Mouse (Mus musculus) spleen, postnatal 14 days (tissue): Measurements from ENCODE around the gene Tmem151b.

Experiments
- DNase-seq, 2 experiments: peaks; one replicate each; pipeline ENCODE4 v3.0.0; 2021 to 2022; ENCODE audit warnings: low spot score in 2 of 2

Tmem151b gene

DNA sequence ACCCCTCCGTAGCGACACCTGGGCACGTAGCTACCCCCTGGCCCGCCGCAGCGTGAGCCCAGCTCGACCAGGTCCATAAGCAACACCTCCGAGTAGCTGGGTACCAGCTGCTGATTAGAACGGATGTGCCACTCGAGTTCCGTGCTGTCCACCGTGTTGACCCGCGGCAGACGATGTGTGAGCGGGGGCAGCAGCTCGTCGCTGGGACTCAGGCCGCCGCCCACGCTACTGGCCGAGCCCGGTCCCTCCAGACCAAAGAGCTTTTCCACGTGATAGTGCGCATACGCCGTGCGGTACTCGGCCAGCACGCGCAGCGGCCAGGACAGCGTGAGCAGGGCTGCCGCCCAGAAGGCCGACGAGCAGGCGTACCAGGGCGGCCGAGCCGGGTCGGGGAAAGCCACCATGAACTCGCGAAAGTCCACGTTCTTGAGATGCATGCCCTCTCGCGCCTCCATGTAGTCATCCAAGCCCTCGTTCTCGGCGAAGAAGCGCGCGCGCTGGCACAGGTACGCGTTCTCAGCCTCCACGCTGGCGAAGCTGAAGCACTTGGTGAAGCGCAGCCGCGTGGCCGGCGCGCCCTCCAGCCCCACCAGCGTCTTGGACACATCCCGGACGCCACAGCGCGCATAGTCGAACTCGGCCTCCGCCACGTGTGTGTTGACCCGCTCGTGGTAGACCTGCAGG lies 4.1 kb downstream of the Tmem151b start:
- DNase-seq: no peak

DNA sequence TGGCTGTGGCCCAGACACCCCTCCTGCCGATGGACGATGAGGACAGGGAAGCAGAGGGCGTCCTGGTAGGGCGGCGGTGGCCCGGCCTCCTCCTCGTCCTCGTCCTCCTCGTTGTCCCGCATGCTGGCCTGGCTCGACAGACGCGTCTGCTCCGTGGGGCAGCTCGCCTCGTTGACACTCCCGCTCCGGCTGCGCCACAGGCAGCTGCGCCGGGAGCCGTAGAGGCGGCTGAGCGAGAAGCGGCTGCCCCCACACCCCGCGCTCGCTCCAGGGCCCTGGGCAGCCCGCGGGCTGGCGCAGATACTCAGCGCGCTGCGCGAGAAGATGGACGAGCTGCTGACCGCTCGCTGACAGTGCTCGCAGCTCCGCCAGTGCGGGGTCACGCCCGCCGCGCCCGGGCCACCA lies 4.6 kb downstream of the Tmem151b start:
- no peak for DNase-seq

DNA sequence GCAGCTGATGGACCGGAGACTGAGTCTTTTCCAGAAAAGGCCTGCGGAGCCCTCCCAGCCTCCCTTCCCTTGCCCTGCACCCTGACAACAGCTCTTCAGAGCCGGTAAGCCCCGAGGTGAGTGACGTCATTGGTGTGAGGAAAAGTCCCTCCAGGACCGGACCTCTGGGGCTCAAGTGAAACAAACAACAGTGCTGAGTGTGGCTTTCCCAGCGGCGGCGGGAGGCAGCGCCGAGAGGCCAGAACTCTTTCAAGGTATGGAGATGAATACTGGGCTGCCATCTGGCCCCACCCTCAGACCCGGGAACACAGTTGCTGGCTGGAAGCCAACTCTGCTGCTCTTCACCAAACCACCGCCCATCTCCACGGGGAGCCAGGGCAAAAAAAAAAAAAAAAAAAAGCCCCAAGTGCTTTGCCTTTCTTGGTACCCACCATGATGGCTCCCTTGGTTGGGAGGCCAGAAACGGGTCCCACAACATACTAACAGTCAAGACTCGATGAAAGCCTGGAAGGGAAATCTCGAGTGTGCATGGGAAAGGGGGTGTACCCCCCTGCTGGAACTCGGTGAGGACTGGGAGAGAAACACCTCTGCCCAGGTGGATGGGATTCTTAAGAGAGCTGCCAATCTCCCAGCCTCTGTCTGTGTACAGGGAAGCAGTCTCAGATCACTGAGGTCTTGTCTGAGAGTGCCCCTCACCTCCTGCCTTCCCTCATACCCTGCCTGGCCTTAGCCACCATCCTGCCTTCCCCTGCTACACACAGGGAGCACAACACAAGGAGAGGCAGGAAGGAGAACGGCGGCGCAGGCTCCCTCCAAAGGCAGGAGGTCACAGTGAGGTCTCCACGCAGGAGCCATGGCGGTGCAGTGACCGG lies 5.2 kb downstream of the Tmem151b start:
- no peak for DNase-seq

DNA sequence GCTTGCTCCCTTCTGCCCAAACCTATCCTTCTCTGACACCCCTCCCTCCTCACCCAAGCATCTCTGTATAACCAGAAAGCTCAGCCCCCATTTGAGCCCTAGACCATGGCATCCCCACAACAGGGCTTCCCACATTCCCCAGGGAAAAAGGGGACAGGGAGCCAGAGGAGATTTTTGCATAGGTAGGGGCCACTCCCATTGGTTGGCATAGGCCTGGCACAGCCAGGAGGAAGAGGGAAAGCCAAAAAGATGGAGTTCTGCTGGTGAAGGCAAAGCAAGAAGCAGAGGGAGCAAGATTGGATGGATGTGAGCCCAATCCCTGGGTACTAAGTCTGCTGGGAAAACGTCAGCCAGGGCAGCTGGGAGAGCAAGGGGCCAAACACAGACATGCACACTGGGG lies 6.4 kb downstream of the Tmem151b start:
- no peak for DNase-seq

DNA sequence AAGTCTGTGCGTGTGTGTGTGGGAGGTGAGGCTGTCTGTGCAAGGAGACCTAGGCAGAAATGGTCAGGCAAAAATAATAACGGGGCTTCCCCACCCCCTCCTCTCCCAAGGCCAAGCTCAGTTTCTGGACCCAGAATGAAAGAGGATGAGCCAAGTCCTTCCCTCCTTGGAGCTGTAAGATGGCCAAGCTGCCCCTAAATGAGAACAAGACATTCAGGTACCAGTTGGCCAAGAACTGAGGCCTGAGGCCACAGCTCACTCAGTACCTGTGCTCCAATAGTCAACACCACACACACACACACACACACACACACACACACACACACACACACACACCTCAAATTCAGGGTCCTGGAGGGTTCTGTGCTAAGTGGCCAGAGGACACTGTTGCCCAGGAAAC lies 6.8 kb downstream of the Tmem151b start:
- no peak for DNase-seq

DNA sequence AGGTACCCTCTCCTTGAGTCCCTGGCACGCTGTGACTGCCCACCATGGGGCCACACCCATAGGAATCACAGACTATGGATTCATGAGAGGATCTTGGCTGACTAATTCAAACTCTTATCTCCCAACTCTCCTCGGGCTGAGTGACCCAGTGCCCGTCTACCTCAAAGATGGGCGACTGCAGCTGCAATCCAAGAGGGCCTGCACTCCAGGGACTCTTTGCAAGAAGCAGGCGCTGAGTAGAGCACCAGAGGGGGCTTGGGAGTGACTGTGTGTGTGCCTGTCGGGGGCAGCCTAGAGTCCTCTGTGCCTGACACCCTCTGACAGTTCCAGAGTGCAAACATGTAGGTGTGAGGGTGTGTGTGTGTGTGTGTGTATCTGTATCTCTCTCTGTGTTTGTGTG lies 7.3 kb downstream of the Tmem151b start:
- no peak for DNase-seq

DNA sequence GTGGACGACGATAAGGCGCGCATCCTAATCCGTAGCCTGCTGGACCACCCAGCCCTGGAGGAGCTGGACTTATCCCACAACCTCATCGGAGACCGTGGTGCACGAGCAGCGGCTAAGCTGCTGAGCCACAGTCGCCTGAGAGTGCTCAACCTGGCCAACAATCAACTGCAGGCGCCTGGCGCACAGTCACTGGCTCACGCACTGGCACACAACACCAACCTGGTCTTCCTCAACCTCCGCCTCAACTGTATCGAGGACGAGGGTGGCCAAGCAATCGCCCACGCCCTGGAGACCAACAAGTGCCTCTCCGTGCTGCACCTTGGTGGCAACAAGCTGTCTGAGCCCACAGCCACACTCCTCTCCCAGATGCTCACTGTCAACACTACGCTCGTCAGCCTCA lies 9.8 kb downstream of the Tmem151b start:
- DNase-seq: no peak

DNA sequence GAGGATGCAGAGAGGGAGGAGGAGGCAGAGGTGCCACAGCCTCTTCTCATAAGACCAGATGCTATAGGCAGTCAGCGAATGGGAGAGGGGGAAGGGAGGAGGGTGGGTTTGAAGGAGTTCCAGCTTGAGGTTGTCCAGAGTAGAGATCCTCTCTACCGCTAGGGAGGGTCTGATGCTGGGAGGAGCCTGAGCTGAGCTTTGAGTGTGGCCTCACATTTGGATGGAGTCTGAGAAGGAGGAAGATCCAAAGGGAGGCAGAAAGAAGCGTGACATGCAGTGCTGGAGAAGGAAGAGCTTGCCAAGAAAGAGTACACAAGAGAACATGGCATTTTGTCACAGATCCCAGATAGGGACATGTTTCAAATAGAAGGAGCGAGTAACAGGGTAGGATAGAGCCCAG lies 11.1 kb downstream of the Tmem151b start:
- no peak for DNase-seq

DNA sequence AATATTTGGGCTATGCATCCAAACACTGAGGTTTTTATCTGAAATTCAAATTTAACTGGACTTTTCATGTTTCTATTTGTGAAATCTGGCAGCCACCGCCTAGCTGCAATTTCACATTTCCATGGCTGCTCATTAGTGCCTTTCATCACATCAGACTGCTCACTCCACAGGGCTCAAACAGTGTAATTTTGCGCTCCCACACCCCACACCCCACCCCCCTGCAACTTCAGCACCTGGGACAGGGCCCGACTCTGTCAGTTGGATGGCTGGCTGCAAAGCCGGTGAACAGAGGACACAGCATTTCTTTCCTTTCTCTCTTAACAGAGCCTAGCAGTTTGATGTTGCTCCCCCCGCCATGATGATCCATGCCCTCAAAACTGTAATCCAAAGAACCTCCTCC lies 13.2 kb downstream of the Tmem151b start:
- no peak for DNase-seq

DNA sequence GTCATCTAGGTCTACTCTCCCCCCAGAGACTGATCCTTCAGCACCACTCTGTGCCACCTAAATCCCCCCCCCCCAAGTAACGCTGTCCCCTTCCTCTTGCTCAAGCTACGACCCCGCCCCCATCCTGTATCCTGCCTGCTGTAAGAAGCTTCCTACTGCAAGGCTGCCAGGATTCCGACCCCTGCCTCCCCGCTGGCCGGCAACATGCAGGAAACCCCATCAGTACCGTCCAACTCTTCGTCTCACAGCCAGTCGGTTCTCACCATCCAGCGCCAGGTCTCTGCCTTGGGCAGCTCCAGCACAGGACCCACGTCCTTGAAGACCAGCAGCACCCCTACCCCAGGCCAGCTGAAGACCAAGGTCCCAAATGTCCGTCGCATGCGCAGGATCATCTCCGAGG lies 16.6 kb downstream of the Tmem151b start:
- DNase-seq: no peak

DNA sequence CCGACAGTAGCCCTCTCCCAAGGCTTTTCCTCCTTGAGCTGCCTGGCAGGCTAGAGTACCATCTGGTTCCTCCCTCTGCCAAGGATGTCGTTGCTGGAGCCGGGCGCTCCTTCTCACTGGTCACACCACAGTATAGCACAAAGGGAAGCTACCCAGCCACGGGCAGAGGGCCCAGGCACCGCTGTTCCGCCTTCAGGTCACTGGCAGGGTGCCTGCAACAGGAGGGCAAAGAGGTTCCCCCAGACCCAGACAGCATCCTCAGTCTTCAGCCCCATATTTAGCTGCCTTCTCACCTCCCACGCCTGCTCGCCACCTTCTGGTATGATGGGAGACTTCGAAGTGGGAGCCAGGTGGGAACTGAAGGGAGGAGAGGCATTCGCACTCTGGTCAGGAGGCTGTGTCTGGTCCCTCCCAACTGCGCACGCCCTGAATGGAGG lies 19.1 kb downstream of the Tmem151b start:
- DNase-seq: no peak

DNA sequence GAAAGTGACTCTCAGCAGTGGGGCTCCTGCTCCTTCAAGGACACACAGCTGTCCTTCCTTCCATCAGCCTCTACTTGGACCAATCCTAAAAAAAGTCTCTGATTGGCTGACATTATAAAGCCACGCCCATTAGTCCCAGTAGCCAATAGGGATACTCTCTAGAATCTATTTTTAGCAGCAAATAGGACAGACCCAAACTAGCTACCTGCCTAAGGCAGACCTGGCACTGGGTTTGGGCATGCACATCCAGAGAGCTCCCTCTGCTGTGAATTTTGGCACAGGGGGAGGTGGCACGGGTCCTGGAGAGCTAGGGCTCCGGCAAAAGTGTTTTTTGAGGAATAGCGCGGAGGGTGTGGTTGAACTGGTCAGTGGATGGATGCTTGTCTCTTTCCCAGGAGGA lies 22.9 kb downstream of the Tmem151b start:
- DNase-seq: no peak

DNA sequence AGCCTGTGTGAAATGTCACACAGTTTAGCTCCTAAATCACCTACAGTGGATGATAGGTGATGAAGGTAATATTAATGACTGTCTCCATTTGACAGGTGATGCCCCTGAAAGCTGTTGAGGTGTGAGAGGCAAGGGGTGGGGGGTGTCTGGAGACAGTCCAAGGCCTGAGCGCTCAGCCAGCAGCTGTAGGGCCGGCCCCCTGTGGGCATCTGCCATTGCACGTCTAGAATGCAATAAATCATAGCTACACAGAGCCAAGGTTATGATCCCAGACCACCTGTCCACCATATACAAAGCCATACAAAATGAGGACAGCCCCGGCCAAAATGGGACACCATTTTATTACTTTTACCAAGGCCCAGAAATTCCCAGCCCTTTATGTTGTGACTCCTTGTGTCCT lies 24.5 kb downstream of the Tmem151b start:
- no peak for DNase-seq

DNA sequence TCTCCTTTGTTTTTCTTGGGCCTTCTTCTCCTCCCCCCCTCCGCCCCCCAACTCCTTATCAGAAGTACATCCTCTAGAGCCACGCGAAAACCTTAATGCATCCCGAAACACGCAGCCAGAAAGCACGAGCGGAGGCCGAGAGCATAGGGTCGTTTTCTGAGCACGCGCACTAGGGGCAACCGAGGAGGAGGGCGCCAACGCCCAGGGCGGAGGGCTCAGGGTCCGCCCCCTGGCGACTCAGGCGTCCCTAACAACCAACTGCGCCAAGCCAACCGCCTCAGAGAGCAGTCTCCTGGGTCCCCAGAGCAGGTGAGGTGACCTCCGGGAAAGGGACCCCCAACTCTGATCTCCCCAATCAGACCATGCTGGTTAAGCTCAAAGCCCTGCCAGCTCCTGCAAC lies 26.2 kb downstream of the Tmem151b start, which contains the start of gene Tcte1:
Gene Tcte1, plus strand, starts transcription at position 172 of the 400 bp plus-strand sequence.
- no peak for DNase-seq

DNA sequence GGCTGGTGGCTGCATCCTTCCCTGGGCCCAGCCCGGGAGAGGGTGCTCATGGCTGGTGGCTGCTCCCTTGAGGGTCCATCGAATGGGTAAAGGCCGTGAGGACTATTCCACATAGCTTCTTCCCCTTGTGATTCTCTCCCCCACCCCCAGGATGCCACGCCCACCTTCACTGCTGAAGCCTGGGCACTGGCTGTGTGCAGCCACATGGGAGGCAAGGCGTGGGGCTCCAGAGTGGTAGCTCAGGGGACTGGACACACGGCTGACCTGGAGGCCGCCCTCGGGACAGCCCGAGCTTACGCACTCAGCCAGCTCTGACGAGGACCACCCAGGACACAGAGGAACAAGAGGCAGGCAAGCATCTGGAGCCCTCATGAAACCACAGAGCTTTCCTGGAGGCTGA lies 29.3 kb downstream of the Tmem151b start:
- no peak for DNase-seq

DNA sequence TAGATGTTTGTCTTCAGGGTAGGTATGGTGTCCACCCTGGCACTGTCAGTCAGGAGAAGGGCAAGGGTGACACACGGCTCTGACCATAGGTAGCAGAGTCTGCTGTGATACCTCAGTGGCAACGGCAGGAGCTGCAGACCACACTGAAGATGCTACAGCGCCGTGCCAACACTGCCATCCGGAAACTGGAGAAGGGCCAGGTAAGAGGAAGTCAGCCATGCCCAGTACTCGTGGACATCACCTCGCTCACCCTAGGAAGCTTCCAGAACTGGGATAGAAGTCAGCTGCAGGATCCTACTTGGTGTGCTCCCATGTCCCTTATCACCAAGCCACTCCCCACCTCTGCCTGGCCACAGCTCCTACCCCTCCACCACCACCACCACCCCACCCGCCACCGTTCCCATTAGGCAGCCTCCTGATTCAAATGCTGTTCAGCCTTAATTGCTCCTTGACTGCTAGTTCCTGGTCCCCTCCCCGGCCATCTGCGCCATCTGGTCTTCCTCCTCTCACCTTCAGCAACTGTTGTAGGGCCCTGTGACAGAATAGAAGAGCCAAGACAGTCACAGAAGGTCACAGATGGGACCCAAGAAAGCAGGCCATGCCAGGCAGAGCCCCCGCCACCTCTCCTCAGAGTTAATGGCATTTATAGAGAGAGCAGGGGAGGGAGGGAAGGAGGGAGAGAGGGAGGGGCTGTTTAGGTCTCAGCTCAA lies 30.6 kb downstream of the Tmem151b start:
- no peak for DNase-seq

DNA sequence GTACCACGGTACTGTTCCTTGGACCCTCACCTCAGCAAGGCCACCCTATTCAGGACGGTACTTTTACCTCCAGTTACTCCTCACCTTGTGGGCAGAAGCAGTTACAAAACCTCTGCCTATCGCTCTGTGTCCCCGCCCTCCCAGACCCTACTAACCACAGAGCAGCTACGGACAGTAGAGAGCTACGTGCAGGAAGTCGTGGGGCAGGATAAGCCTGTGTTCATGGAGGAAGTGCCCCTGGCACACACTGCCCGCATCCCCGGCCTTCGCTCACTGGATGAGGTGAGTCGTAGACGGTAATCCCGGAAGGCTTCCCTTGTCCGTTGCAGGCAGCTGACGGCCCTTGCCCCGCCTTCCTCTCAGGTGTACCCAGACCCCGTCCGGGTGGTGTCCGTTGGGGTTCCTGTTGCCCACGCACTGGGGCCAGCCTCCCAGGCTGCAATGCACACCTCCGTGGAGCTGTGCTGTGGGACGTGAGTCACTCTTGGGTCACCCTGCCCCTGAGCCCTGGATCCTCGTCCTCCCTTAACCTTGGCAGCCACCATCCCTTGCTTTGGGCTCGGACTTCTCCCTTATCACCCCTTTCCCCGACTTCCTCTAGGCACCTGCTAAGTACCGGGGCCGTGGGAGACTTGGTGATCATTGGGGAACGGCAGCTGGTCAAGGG lies 31.8 kb downstream of the Tmem151b start:
- no peak for DNase-seq

DNA sequence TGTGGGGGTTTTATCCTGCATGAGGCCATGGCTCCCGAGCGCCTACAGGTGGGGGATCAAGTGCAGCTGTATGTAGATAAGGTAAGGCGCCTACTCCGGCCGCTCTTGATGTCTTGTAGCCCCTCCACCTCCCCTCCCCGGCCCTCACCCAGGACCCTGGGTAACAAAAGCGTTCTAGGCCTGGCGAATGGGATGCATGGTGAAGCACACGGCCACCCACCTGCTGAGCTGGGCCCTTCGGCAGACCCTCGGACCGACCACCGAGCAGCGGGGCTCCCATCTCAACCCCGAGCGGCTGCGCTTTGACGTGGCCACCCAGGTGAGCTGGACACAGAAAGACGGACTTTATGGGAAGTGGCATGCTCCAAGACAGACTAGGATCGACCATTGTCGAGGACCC lies 32.3 kb downstream of the Tmem151b start:
- DNase-seq: no peak

DNA sequence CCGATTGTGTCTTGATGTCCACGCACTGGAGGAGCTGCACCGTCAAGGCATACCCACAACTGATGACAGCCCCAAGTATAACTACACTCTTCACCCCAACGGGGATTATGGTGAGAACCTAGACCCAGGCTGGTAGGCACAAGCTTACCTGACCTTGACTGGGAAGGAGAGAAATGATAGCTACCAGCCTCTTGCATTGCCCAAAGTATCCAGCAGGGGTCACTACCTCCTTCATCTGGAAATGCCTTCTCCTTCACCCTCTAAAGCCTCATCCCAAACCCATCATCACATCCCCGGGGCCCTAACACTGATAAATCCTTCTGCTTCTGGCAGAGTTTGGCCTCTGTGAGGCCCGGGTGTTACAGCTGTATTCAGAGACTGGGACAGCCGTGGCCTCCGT lies 33.0 kb downstream of the Tmem151b start:
- peak; percentile 36 to 64 for DNase-seq

DNA sequence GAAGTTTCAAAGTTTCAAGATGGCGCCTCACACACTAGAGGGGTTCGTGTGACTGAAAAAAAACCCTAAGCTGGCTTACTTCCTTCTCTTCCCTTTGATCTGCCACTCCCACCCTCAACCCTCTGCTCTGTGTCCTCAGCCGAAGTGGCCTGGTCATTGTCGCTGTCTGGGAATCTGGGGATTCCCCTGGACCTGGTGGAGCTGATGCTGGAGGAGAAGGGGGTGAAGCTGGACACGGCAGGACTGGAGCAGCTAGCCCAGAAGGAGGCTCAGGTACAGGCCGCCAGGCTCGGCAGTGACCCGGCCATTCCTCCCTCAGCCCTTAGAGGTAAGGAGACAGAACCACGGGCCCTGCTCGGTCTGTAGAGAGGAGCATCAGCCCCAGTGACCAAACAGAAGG lies 33.7 kb downstream of the Tmem151b start:
- DNase-seq: no peak

DNA sequence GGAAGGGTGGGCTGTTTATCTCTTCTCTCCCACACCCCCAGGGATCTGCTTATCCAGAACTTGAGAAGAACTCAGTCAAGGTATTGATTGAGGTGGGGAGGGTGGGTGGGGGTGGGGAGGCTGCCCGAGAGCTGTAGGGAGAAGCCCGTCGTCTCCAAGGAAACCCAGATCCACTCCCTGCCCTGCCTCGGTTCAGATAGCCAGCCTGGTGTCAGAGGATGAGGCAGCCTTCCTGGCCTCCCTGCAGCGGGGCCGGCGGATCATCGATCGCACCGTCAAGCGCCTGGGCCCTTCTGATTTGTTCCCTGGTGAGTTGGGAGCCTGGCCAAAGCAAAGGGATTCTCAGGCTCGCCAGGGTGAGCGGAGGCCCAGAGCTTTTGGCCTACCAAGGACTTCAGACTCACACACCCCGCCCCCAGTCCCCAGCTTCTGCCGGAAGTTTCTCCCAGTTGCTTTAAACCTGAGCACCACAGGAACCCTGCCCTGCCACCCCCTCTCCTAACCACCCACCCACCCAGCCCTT lies 34.2 kb downstream of the Tmem151b start:
- no peak for DNase-seq

DNA sequence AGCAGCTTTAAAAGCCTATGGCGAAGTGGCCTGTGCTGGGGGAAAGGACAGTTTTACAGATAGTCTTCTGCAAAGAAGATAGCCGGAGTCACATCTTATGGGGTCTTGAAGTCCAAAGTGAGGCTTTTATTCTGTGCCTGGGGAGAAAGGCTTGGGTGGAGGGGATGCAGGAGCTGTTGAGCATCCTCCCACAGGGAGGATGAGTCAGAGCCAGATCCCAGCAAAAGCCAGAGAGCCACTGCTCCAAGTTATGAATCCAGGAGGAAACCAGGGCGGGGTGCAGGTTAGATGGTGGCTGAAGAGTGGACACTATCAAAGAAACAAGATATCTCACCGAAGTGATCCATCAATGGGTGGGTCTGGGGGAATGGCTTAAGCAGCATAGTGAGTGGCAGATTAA lies 37.7 kb downstream of the Tmem151b start:
- no peak for DNase-seq
